Mouse (Mus musculus): ENCODE results near the gene Pald1.

The Pald1 gene

GRCm38 (mm10) chr10:61383021-61383714, at the start of gene Pald1:
TSS of gene Pald1 (minus strand) at chr10:61383530.
- peak; percentile 31 for DNase-seq (ENCODE audit: extremely low spot score, low read depth, low spot score)

DNA sequence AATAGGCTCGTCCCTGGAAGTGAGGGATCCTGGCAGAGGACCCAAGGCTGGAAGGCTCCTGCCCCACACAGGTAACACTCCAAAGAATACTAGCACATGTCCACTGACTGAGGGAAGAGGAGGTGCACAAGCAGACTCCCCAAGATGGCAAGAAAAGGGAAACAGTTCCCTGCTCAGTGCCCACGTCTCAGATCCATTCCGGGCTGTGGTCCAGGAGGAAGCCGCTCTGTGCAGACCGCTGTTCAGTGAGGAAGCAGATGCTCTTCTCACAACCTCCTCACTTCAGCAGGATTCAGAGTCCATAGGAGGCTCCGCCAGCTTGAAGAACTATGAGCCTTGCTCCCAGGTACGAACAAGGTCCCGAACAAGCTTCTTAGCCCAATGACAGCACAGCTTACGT, 48.0 kb upstream of the Pald1 start:
- no peak for DNase-seq (ENCODE audit: extremely low spot score, low read depth, low spot score)

- no peak for DNase-seq (ENCODE audit: extremely low spot score, low read depth, low spot score)
Observed at GRCm38 (mm10) chr10:61429043-61429442, 45.7 kb upstream of the Pald1 start.

- no peak for DNase-seq (ENCODE audit: extremely low spot score, low read depth, low spot score)
Observed at GRCm38 (mm10) chr10:61428416-61428815, 45.1 kb upstream of the Pald1 start.

DNA sequence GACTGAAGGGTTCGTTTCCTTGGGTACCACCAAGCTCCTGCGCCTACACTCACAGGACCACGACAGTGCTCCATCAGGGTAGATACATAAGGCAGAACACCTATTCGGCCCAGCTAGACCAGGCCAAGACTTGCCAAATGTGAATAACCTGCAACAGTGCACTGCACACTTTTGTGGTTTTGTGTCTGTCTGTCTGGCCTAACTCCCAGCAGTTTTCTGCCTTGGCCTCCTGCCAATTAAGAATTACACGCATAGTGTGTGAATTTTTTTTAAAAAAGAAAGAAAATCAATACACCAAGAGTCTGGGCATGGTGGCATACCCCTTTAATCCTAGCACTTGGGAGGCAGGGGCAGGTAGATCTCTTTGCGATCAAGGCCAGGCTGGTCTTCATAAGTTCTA, 44.6 kb upstream of the Pald1 start:
- DNase-seq (ENCODE audit: extremely low spot score, low read depth, low spot score) = no peak

- DNase-seq (ENCODE audit: extremely low spot score, low read depth, low spot score) = no peak
Observed at GRCm38 (mm10) chr10:61426251-61426757, 43.0 kb upstream of the Pald1 start.

DNA sequence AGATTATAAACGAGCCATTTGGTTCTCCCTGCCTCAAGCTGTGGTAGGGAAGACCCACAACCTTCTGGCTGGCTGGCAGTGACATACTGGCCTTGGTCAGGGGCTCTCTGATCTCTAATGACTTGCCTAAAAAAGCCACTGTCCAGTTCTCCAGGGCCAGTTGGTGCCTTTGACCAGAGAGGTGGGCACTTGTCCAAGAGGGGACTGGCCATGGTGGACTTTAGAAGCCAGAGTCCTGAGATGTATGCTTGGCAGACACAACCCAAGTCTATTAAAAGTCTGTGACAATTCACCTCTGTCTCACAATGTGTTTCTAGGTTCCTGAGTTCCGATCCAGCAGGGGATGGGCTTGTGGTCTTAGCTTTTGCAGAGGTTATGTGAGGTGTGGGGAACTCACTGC, 41.7 kb upstream of the Pald1 start:
- no peak for DNase-seq (ENCODE audit: extremely low spot score, low read depth, low spot score)

DNA sequence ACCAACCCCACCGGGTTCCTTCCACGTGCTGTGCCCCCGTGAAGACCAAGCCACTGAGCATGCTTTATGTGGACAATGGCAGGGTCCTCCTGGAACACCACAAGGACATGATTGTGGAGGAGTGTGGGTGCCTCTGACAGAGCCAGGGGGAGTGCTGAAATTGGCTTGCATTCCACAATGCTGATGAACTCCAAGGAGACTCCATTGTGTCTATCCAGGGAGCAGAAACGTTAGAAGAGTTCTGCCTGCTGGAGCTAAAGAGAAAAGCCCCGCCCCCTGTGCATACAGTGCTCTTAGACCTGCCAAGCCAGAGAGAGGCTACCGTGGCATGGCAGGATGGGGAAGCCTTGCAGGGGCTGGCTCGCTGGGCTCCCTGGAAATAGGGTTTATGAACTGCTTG, 41.2 kb upstream of the Pald1 start:
- DNase-seq (ENCODE audit: extremely low spot score, low read depth, low spot score) = no peak

- DNase-seq (ENCODE audit: extremely low spot score, low read depth, low spot score) = no peak
Observed at GRCm38 (mm10) chr10:61423289-61423688, 40.0 kb upstream of the Pald1 start.

GRCm38 (mm10) chr10:61422861-61423260, 39.5 kb upstream of the Pald1 start:
- no peak for DNase-seq (ENCODE audit: extremely low spot score, low read depth, low spot score)

GRCm38 (mm10) chr10:61420011-61420410, 36.7 kb upstream of the Pald1 start:
- no peak for DNase-seq (ENCODE audit: extremely low spot score, low read depth, low spot score)

- no peak for DNase-seq (ENCODE audit: extremely low spot score, low read depth, low spot score)
Observed at GRCm38 (mm10) chr10:61419146-61419545, 35.8 kb upstream of the Pald1 start.

GRCm38 (mm10) chr10:61418131-61418900, 35.0 kb upstream of the Pald1 start:
- DNase-seq (ENCODE audit: extremely low spot score, low read depth, low spot score) = no peak

DNA sequence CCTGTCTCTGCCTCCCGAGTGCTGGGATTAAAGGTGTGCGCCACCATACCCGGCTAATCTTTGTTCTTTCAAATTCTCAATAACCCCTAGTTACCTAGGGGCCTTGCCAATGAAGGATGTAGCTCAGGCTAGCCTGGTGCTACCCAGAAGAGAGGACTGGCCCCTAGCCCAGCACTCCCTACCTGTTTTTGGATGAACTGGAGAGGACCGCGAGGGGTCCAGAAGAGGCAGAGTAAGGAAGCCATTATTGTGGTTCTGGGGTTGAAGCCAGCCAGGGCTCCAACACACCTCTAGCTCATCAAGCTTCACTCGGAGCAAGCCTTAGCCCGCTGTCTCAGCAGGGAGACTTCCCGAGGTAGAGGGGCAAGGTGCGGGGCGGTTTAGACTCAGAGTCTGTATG, 34.3 kb upstream of the Pald1 start, which contains the start of gene Nodal:
Nodal (plus strand) TSS at position 301 of the 400 bp plus-strand sequence.
- DNase-seq (ENCODE audit: extremely low spot score, low read depth, low spot score) = no peak

DNA sequence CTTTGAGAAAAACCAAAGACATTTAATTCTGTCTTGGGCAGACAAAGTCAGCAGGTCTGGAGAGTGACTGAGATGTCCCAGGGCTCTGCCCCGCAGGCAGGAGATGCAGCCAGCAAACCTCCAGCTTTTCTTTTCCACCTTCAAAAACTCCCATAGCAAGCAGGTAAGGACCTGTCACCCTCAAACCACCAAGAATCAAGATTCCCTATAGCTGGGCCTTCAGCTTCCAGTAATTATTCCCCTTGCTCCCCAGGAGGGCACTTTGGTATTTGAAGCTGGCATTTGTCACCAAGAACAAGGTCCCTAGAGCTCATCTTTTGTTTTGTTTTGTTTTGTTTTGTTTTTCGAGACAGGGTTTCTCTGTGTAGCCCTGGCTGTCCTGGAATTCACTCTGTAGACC, 33.7 kb upstream of the Pald1 start:
- DNase-seq (ENCODE audit: extremely low spot score, low read depth, low spot score) = no peak

- DNase-seq (ENCODE audit: extremely low spot score, low read depth, low spot score) = no peak
Observed at GRCm38 (mm10) chr10:61416561-61416960, 33.2 kb upstream of the Pald1 start.

- DNase-seq (ENCODE audit: extremely low spot score, low read depth, low spot score) = no peak
Observed at GRCm38 (mm10) chr10:61415890-61416289, 32.6 kb upstream of the Pald1 start.

GRCm38 (mm10) chr10:61415240-61415639, 31.9 kb upstream of the Pald1 start:
- no peak for DNase-seq (ENCODE audit: extremely low spot score, low read depth, low spot score)

GRCm38 (mm10) chr10:61412910-61413625, 29.7 kb upstream of the Pald1 start:
- DNase-seq (ENCODE audit: extremely low spot score, low read depth, low spot score) = no peak

GRCm38 (mm10) chr10:61410193-61410592, 26.9 kb upstream of the Pald1 start:
- no peak for DNase-seq (ENCODE audit: extremely low spot score, low read depth, low spot score)

DNA sequence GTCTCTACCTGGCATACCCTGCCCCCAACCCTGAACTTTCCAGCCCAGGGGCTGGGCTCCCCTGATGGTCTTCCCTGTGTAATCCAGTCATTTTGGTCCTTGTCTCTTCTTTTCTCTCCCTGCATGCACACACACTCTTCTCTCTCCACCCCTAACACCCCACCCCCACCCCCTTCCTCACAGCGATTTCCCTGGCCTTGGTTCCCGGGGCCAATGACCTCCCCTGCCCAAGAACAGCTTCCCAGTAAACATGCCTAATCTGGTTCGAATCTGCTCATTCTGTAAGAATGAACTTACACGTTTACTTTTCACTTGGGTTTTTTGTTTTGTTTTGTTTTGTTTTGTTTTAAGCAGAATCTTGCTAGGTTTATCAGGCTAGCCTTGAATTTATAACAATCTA, 26.4 kb upstream of the Pald1 start:
- DNase-seq (ENCODE audit: extremely low spot score, low read depth, low spot score) = no peak

DNA sequence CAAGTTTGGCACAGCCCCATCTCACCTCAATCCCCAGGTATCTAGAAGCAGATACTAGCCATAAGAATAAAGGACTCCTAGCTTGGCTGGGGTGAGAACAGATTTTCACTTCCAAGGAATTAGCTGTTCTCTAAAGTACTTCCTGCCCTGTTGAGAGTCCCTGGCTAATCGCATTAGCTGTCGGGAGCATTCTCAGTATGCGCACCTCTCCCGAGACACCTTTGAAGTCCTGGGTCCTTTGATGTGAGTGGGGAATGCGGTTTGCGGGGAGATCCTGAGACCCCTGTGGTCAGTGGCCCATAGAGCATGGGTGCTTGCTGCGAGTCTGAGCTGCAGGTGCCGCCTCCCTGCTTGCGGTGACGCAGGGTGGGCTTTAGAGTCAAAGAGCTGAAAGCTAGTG, 22.6 kb upstream of the Pald1 start:
- no peak for DNase-seq (ENCODE audit: extremely low spot score, low read depth, low spot score)

Measured in hindlimb bud, embryonic 11.5 days (tissue).